Mouse (Mus musculus) MEL (cell line): ENCODE measurements around the gene Rhobtb1.

Experiments
- CTCF ChIP-seq, 3 experiments: IDR thresholded peaks in 2 of 3; conservative IDR thresholded peaks in 1 of 3; 2 replicates each; pipeline ENCODE4 v1.5.1; 2011 to 2012; ENCODE audit warnings: low read length in 3 of 3, low read depth in 2 of 3, mild to moderate bottlenecking in 2 of 3, improper control_type of control experiment in 1 of 3, inconsistent platforms in 1 of 3, mixed read lengths in 1 of 3, moderate library complexity in 1 of 3; ENCODE audit not compliant: control insufficient read depth in 1 of 3, insufficient read depth in 1 of 3, poor library complexity in 1 of 3, severe bottlenecking in 1 of 3
- E2F4 ChIP-seq: IDR thresholded peaks from 2 replicates; pipeline ENCODE4 v1.6.1; 2011; ENCODE audit warnings: low read depth, low read length, improper control_type of control experiment, borderline replicate concordance
- ETS1 ChIP-seq: IDR thresholded peaks from 2 replicates; pipeline ENCODE4 v1.6.1; 2012; ENCODE audit warnings: low read depth, mild to moderate bottlenecking, inconsistent platforms, low read length, improper control_type of control experiment, moderate library complexity
- GATA1 ChIP-seq: IDR thresholded peaks from 2 replicates; pipeline ENCODE4 v1.6.1; 2011; ENCODE audit warnings: low read depth, low read length, improper control_type of control experiment
- MEF2A ChIP-seq: IDR thresholded peaks from 2 replicates; pipeline ENCODE4 v1.6.1; 2014; ENCODE audit warnings: low read depth, mild to moderate bottlenecking, inconsistent platforms, low read length, improper control_type of control experiment; ENCODE audit not compliant: poor library complexity, insufficient replicate concordance, severe bottlenecking; ENCODE audit errors: extremely low read depth
- MXI1 ChIP-seq: IDR thresholded peaks from 2 replicates; pipeline ENCODE4 v1.6.1; 2011; ENCODE audit warnings: mild to moderate bottlenecking, low read depth, low read length, improper control_type of control experiment
- MYC ChIP-seq: IDR thresholded peaks from 2 replicates; pipeline ENCODE4 v1.6.1; 2011; ENCODE audit warnings: low read depth, mild to moderate bottlenecking, low read length, improper control_type of control experiment, moderate library complexity
- SMC3 ChIP-seq: IDR thresholded peaks from 2 replicates; pipeline ENCODE4 v1.6.1; 2011; ENCODE audit warnings: low read depth, low read length, improper control_type of control experiment
- USF1 ChIP-seq: IDR thresholded peaks from 2 replicates; pipeline ENCODE4 v1.6.1; 2014; ENCODE audit warnings: low read depth, mild to moderate bottlenecking, inconsistent platforms, low read length, improper control_type of control experiment, moderate library complexity
- ZMIZ1 ChIP-seq: IDR thresholded peaks from 2 replicates; pipeline ENCODE4 v1.6.1; 2012; ENCODE audit warnings: low read depth, mild to moderate bottlenecking, inconsistent platforms, low read length, improper control_type of control experiment, moderate library complexity
- ZNF384 ChIP-seq: IDR thresholded peaks from 2 replicates; pipeline ENCODE4 v1.6.1; 2012; ENCODE audit warnings: low read depth, mild to moderate bottlenecking, inconsistent platforms, low read length, improper control_type of control experiment

GRCm38 (mm10) chr10:69104883-69105225, 46.4 kb upstream of the Rhobtb1 start:
- TF ChIP-seq USF1 (no peak), ETS1 (no peak), MXI1 (no peak), MEF2A (no peak), SMC3 (no peak), ZNF384 (no peak), GATA1 (no peak), MYC (no peak), ZMIZ1 (no peak), CTCF (IDR thresholded peaks at IDR 0.05 in 2 of 3, conservative IDR thresholded peaks at IDR 0.05 in 1 of 3; ENCODE audit: control insufficient read depth in 1 of 3, insufficient read depth in 1 of 3, low read depth in 2 of 3, low read length in 3 of 3, poor library complexity in 1 of 3, severe bottlenecking in 1 of 3) (no peak), E2F4 (no peak)
